Mouse (Mus musculus) limb, embryonic 12.5 days (tissue): ENCODE measurements around the gene Rpl7l1. TPM values are rescaled to one million over a fixed set of nuclear protein-coding genes. Genes with fewer than 3 reads are reported as not detected.
A peak's percentile ranks its signal among the peaks of the same experiment; 100 is the strongest.
"Not testable (repeated sequence)": the region's sequence is repeated elsewhere in the genome, so short reads cannot be mapped to it uniquely, and the experiment has no call there.

Experiments used
- ATAC-seq: fragments of 200-750 bp; cut with Nextera tagmentation; 2 replicates; pipeline ENCODE4 v1.8.0; 2017; ENCODE audit warnings: low read depth, moderate TSS enrichment; ENCODE audit not compliant: insufficient number of reproducible peaks, insufficient read depth, low FRiP score, low TSS enrichment
- H3K27ac ChIP-seq: fragments of 300-500 bp; sonication (generic); 2 replicates; pipeline ENCODE4 v1.5.1; 2016; ENCODE audit warnings: mild to moderate bottlenecking, moderate library complexity
- H3K27me3 ChIP-seq: fragments of 300-500 bp; sonication (generic); 2 replicates; pipeline ENCODE4 v1.6.1; 2016; ENCODE audit warnings: mild to moderate bottlenecking, moderate library complexity
- H3K36me3 ChIP-seq: fragments of 300-500 bp; sonication (generic); 2 replicates; pipeline ENCODE4 v1.6.1; 2016; ENCODE audit warnings: mild to moderate bottlenecking, moderate library complexity
- H3K4me1 ChIP-seq: fragments of 300-500 bp; sonication (generic); replicated peaks from 2 replicates; pipeline ENCODE4 v1.6.1; 2016
- H3K4me2 ChIP-seq: fragments of 300-500 bp; sonication (generic); 2 replicates; pipeline ENCODE4 v1.6.1; 2016; ENCODE audit warnings: mild to moderate bottlenecking, moderate library complexity
- H3K4me3 ChIP-seq: fragments of 300-500 bp; sonication (generic); replicated peaks from 2 replicates; pipeline ENCODE4 v1.5.1; 2016; ENCODE audit warnings: mild to moderate bottlenecking
- H3K9ac ChIP-seq: fragments of 300-500 bp; sonication (generic); replicated peaks from 2 replicates; pipeline ENCODE4 v1.6.1; 2016; ENCODE audit warnings: mild to moderate bottlenecking, moderate library complexity
- H3K9me3 ChIP-seq: fragments of 300-500 bp; sonication (generic); 2 replicates; pipeline ENCODE4 v1.6.1; 2016; ENCODE audit warnings: mild to moderate bottlenecking, moderate library complexity
- WGBS: fragments of 180-500 bp; shearing (Covaris S2); methylation state at CpG from one replicate; pipeline ENCODE4 v1.1.7; 2016; 5-methylcytosine and 5-hydroxymethylcytosine counted together
- polyA plus RNA-seq: library from polyadenylated mRNA; unstranded; fragments of >200 nt; fragmentation: Nextera tagmentation; extraction: Ambion mirVana; gene quantifications from 2 replicates; pipeline ENCODE4 v1.2.1, GENCODE M21; 2016

The Rpl7l1 gene
- polyA plus RNA-seq, 1 experiment from 2014 or later, result 210 TPM

DNA sequence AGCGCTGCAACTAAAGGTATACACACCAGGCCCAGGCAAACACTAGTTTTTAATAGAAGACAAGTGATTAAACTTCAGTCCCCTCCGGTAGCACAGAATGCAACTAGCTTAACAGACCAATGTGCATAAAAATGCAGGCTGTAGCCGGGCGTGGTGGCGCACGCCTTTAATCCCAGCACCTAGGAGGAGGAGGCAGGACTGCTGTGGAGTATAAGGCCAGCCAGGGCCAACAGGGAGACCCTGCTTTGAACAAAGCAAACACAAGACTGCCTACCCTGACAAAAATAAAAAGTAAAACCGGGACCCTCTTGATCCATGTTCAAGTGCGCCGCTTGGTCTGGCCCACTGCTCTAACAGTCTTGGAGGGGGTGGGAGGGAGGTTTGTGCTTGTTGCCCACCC, 7.4 kb downstream of the Rpl7l1 start:
- Histone ChIP-seq H3K27ac (no peak overlapping the region), H3K4me2 (no peak overlapping the region), H3K4me1 (peaks cover 18% of the 10 kb centered on the region), H3K9me3 (no peaks in the 10 kb centered on the region), H3K4me3 (no peak overlapping the region), H3K36me3 (peaks cover 60% of the 10 kb centered on the region), H3K9ac (no peak overlapping the region), H3K27me3 (no peaks in the 10 kb centered on the region)
- WGBS, result 94% methylated on average over 9 of the region's 9 CpGs
- ATAC-seq, result no peak

DNA sequence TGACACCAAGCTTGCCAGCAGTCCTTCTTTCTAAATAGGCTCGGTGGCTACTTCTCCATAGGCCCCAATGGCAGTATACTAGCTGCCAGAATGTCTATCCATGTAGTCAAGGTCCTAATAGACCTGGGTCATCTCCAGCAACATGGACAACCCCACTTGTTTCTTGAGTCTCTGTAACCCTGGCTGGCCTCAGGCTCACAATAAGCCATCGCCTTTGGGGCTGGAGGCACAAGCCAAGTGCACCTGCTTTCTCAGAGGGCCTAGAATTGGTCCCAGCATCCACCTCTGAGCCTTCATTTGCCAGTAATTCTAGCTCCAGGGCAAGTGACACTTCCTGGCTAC, 8.4 kb downstream of the Rpl7l1 start:
- Histone ChIP-seq H3K27ac (0 out of 2 replicates have a peak overlapping the region, but pooled peaks have one; percentile 29), H3K4me1 (peaks cover 18% of the 10 kb centered on the region), H3K9ac (no peak overlapping the region), H3K4me2 (peak overlapping the region; percentile 78), H3K9me3 (no peaks in the 10 kb centered on the region), H3K4me3 (peak overlapping the region; percentile 87; the same call in 1 of the 2 replicates), H3K36me3 (peaks cover 51% of the 10 kb centered on the region), H3K27me3 (no peaks in the 10 kb centered on the region)
- no peak for ATAC-seq
- 34% methylated on average over 2 of the region's 2 CpGs for WGBS

DNA sequence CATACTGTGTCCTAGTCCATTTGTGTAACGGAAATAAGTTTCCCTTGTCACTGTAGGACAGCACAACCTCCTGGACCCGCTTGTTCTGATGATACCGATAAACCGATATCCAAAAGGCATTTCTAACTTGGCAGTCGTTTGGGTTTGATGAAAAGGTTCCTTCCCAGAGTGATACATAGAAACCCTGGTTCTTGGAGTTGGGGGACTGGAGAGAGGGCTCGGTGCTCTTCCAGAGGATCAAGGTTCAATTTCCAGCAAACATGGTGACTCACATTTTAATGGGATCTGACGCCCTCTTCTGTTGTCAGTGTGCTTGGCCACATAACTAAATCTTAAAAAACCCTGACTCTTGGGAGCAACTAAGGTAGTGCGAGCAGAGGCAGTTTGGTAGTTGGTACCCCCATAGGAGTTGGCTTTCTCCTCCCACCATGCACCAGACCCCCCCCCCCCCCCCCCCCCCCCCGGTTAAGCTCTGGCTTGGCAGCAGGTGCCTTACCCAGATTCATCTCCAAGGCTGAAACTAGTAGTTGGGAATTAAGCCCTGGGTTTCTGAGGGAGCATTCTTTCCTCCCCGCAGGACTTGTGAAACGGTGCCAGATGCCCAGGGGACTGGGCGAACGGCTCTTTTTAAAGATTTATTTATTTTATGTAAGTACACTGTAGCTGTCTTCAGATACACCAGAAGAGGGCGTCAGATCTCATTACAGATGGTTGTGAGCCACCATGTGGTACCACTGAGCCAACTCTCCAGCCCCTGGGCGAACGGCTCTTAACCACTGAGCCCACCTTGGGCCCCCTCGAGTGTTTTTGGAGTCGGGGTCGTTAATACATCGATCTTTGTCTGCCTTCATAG, 9.0 kb downstream of the Rpl7l1 start:
- peaks cover 18% of the 10 kb centered on the region for H3K4me1 ChIP-seq
- no peak for ATAC-seq
- 10% methylated on average over 19 of the region's 20 CpGs for WGBS

DNA sequence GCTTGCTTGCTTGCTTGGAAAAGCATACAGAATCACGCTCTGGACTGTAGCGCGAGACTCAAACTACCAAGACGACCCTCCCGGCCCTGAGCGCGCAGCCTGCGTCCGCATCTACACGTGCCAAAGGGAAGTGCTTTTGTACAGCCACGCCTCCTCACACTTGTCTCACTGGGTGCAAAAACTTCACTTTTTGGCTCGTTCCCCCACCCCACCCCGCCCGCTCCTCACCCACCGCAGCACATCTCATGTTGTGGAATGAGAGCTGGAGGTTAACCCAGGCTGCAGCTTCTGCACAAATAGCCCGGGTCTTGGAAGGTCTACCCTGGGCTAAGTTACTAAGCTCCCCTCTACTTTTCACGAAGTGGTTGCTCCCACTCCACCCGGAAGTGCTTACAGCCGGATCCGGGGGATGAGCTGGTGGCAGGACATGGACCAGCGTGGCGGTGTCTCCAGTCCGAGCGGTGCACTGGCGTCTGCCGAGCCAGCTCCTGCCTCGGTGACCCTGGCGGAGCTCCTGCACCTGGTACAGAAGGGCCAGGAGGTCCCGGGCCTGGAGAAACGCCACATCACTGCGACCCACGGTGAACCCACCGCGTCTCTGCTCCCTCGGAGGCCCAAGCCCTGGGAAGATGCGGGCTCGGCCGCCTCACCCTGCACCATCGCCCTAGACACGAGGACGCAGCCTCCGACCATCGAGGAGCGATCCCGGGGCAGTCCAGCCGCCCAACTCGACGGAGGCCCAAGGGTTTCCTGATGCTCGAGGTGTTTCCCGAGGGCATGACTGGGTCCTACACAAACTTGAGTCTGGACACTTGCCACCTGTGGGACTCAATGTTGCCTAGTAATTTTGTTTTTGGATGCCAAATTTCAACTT, 9.8 kb downstream of the Rpl7l1 start, which contains the start of gene 2310039H08Rik:
Gene 2310039H08Rik, plus strand, starts transcription at position 232 of the 874 bp plus-strand sequence.
- under 1% methylated on average over 50 of the region's 50 CpGs for WGBS
- peak; percentile 88 for ATAC-seq
- no peaks in the 10 kb centered on the region for H3K9me3 ChIP-seq

More for the DNA sequence above, 9.0 kb downstream of the Rpl7l1 start:
- peak overlapping the region; percentile 78 for H3K4me2 ChIP-seq
- H3K27me3 ChIP-seq, result no peaks in the 10 kb centered on the region
- H3K9ac ChIP-seq, result peak overlapping the region; percentile 77
- H3K9me3 ChIP-seq, result no peaks in the 10 kb centered on the region
- H3K4me3 ChIP-seq, result peak overlapping the region; percentile 87
- H3K27ac ChIP-seq, result peak overlapping the region; percentile 82; the same call in 1 of the 2 replicates
- H3K36me3 ChIP-seq, result peaks cover 45% of the 10 kb centered on the region

DNA sequence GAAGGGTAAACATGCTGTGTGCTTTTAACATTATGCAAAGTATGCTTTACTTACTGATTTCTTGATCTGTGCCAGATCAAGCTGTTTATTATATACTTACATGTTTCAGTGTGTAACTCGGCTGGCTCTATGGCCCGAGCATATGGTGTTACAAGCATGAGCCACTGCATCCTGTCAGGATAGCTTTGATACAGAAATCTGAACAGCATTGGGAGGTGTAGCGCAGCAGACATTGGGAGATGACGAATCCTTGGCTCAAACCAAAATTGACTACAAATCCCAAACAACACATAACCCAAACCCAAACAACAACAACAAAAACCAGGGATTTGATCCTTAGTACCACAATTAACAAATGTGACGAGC, 10.5 kb downstream of the Rpl7l1 start:
- WGBS, result 12% methylated on average over 5 of the region's 5 CpGs

More for the DNA sequence above, 9.8 kb downstream of the Rpl7l1 start, which contains the start of gene 2310039H08Rik:
- Histone ChIP-seq H3K4me3 (peak within 1 kb of the TSS; percentile 87), H3K9ac (peak within 1 kb of the TSS; percentile 77), H3K27ac (peak within 1 kb of the TSS; percentile 82), H3K36me3 (peaks cover 37% of the 10 kb centered on the region), H3K27me3 (no peaks in the 10 kb centered on the region), H3K4me1 (peaks cover 24% of the 10 kb centered on the region), H3K4me2 (peak within 1 kb of the TSS; percentile 78)

DNA sequence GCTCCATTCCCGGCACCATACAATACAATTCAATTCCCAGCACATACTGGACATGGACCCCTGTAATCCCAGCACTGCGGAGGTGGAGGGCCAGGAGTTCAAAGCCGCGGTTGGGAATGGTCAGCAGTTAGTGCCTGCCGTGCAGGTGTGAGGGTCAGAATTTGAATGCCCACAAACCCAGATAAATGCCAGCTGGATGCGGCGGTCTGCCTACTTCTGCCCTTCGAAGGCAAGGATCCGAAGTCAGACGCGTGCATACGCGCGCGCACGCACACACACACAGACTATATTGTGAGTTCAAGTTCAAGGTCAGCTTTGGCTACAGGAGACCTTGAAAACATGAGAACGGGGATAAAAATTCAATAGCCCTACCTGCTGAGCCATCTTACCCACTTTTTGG, 10.9 kb downstream of the Rpl7l1 start:
- H3K4me1 ChIP-seq, result peaks cover 24% of the 10 kb centered on the region
- peak overlapping the region; percentile 82; the same call in 1 of the 2 replicates for H3K27ac ChIP-seq
- peak overlapping the region; percentile 87 for H3K4me3 ChIP-seq
- peaks cover 26% of the 10 kb centered on the region for H3K36me3 ChIP-seq
- WGBS, result 62% methylated on average over 17 of the region's 17 CpGs
- H3K9ac ChIP-seq, result peak overlapping the region; percentile 77; the same call in 1 of the 2 replicates
- ATAC-seq, result no peak
- peak overlapping the region; percentile 78 for H3K4me2 ChIP-seq
- H3K27me3 ChIP-seq, result no peaks in the 10 kb centered on the region
- no peaks in the 10 kb centered on the region for H3K9me3 ChIP-seq

More for the DNA sequence above, 10.5 kb downstream of the Rpl7l1 start:
- peak overlapping the region; percentile 87 for H3K4me3 ChIP-seq
- no peaks in the 10 kb centered on the region for H3K27me3 ChIP-seq
- peak overlapping the region; percentile 77; the same call in 1 of the 2 replicates for H3K9ac ChIP-seq
- no peaks in the 10 kb centered on the region for H3K9me3 ChIP-seq
- H3K36me3 ChIP-seq, result peaks cover 30% of the 10 kb centered on the region
- peak overlapping the region; percentile 78 for H3K4me2 ChIP-seq
- no peak for ATAC-seq
- peaks cover 24% of the 10 kb centered on the region for H3K4me1 ChIP-seq
- H3K27ac ChIP-seq, result peak overlapping the region; percentile 82

DNA sequence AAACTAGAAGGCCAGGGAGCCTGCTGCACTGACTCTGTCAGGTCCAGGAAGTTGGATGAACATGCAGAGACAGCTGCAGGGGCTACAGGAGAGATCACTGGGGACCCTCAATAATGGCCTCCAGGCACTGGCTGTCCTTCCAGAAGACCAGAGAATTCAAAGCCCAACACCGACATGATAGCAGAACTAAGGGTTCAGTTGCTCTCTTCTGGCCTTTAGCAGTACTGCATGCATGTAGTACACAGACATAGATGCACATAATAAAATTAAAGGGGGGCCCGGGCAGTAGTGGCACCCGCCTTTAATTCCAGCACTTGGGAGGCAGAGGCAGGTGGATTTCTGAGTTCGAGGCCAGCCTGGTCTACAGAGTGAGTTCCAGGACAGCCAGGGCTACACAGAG, 11.4 kb downstream of the Rpl7l1 start:
- no peak for ATAC-seq
- H3K4me1 ChIP-seq, result peaks cover 24% of the 10 kb centered on the region
- H3K27ac ChIP-seq, result no peak overlapping the region
- H3K4me3 ChIP-seq, result no peak overlapping the region
- no peaks in the 10 kb centered on the region for H3K9me3 ChIP-seq
- H3K36me3 ChIP-seq, result peaks cover 20% of the 10 kb centered on the region
- H3K9ac ChIP-seq, result no peak overlapping the region
- 76% methylated on average over 4 of the region's 4 CpGs for WGBS
- H3K27me3 ChIP-seq, result no peaks in the 10 kb centered on the region
- no peak overlapping the region for H3K4me2 ChIP-seq

DNA sequence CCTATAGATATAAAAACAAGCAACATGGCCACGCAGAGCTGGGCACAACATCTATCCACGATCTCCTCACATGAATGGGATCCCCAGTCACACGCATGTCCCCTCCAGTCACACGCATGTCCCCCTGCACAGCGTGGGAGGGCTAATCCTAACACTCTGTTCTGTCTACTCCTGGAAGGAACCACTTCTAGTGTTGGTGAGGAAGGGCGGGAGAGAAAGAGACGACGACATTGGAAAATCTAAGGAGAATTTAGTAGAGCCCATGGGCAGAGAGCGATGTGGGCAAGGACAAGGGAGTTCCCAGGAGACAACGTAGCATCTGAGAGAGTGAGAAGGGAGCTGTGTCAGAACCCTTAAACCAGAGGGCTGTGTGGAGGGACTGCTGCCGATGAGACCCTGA, 11.9 kb downstream of the Rpl7l1 start:
- no peak for ATAC-seq
- H3K4me2 ChIP-seq, result no peak overlapping the region
- no peaks in the 10 kb centered on the region for H3K27me3 ChIP-seq
- peaks cover 16% of the 10 kb centered on the region for H3K36me3 ChIP-seq
- WGBS, result 92% methylated on average over 11 of the region's 11 CpGs
- H3K9me3 ChIP-seq, result no peaks in the 10 kb centered on the region
- H3K27ac ChIP-seq, result no peak overlapping the region
- no peak overlapping the region for H3K4me3 ChIP-seq
- H3K9ac ChIP-seq, result no peak overlapping the region
- peaks cover 24% of the 10 kb centered on the region for H3K4me1 ChIP-seq

DNA sequence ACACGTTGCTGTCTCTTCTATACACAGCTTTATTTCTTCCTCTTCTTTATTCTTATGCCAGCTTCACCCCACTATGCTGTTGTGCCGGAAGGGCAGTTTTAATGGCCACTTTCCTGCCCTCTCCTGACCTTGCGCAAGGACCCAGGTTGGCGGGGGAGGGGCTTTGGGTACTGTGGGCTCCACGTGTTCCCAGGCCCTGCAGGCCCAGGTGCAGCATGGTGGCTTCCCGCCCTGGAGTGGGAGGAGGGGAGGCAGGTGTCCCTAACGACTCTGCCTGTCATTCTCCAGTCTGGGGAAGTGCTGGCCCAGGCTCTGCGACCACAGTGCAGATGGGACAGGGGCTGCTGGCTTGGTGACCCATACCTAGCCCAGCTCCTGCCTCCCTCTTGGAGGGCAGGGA, 14.6 kb downstream of the Rpl7l1 start:
- H3K9me3 ChIP-seq, result no peaks in the 10 kb centered on the region
- no peaks in the 10 kb centered on the region for H3K36me3 ChIP-seq
- H3K27ac ChIP-seq, result no peak overlapping the region
- no peak overlapping the region for H3K4me3 ChIP-seq
- no peaks in the 10 kb centered on the region for H3K27me3 ChIP-seq
- WGBS, result 41% methylated on average over 8 of the region's 8 CpGs
- H3K4me2 ChIP-seq, result no peak overlapping the region
- no peak for ATAC-seq
- H3K4me1 ChIP-seq, result peaks cover 12% of the 10 kb centered on the region
- H3K9ac ChIP-seq, result no peak overlapping the region; the same call in 1 of the 2 replicates

DNA sequence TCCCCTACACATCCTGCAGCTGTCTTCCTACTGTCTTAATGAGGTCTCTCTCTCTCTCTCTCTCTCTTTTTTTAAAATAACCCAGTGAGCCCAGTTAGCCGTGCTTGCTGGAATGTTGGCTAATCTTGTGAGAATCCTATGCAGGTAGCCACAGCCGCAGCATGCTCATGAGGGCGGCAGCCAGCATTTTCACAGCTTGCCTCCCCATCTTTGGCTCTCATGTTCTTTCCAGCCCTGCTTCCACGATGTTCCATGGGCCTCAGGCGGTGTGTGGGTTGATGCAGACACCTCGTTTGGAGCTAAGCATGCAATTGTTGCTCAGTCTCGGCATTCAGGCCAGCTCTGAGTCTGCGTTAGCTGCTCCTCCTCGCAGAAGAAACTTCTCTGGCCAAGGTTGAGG, 17.6 kb downstream of the Rpl7l1 start:
- not testable (repeated sequence) for H3K9ac ChIP-seq, H3K9me3 ChIP-seq, H3K27ac ChIP-seq, H3K4me1 ChIP-seq, H3K36me3 ChIP-seq, H3K4me3 ChIP-seq, H3K27me3 ChIP-seq, ATAC-seq, H3K4me2 ChIP-seq
- 68% methylated on average over 9 of the region's 9 CpGs for WGBS

DNA sequence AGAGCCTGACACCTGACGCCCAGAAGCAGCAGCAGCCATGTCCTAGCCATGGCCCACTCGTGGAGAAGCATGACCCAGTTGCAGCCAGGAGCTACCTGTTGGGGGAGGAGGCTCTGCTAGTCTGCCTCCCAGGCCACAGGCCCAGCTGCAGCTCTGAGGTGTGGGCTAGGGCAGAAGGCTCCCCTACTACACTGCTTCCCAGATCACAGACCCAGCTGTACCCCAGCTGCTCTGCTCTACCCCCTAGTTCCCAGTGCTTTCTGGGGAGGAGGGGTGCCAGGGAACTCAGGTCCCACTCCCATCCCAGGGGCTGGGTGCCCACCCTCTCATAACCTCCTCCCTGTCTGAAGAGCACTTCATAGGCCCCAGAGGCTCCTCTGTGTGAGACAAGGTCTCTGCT, 18.9 kb downstream of the Rpl7l1 start, which contains the start of gene Ptcra:
Gene Ptcra, minus strand, starts transcription at position 169 of the 400 bp plus-strand sequence.
- H3K9me3 ChIP-seq, result no peaks in the 10 kb centered on the region
- WGBS, result 61% methylated on average over 2 of the region's 2 CpGs
- H3K4me1 ChIP-seq, result 0 out of 2 replicates have a peak, but pooled peaks cover 6% of the 10 kb centered on the region
- no peak within 1 kb of the TSS for H3K4me2 ChIP-seq
- no peaks in the 10 kb centered on the region for H3K27me3 ChIP-seq
- H3K9ac ChIP-seq, result no peak within 1 kb of the TSS
- no peaks in the 10 kb centered on the region for H3K36me3 ChIP-seq
- no peak within 1 kb of the TSS for H3K27ac ChIP-seq
- H3K4me3 ChIP-seq, result no peak within 1 kb of the TSS
- ATAC-seq, result no peak
